27 mouse cellular contexts compared by ENCODE assay signal in genomic region chr7:125384171-125384570, GRCm38 (mm10).
"Had no signal": no experiment of that assay in that cellular context is flagged by ENCODE, and none has a peak within 500 bp of the region (broad histone marks: within the 10 kb centered on the region; RNA-seq: fewer than 3 reads in every experiment).

No protein-coding gene starts in this region.

- H3K36me3 ChIP-seq: heart, embryonic 13.5 days; heart, embryonic 15.5 days; hindbrain, embryonic 13.5 days; hindbrain, embryonic 15.5 days; kidney, embryonic 15.5 days; limb, embryonic 13.5 days; limb, embryonic 15.5 days; liver, embryonic 12.5 days had no signal

- H3K4me3 ChIP-seq: gastrocnemius, adult 2 months; heart, adult 2 months; heart, embryonic 13.5 days; heart, embryonic 15.5 days; hindbrain, embryonic 13.5 days; hindbrain, embryonic 15.5 days; kidney, embryonic 15.5 days; limb, embryonic 13.5 days; limb, embryonic 15.5 days; liver, embryonic 12.5 days had no signal

- H3K27me3 ChIP-seq: hindbrain, embryonic 13.5 days; hindbrain, embryonic 15.5 days; kidney, embryonic 15.5 days; limb, embryonic 15.5 days; liver, embryonic 12.5 days had no signal

- ATAC-seq: hindbrain, postnatal 0 days; intestine, embryonic 16.5 days; liver, embryonic 12.5 days had no signal

- H3K27ac ChIP-seq: gastrocnemius, adult 2 months; heart, adult 2 months; heart, embryonic 13.5 days; heart, embryonic 15.5 days; hindbrain, embryonic 13.5 days; hindbrain, embryonic 15.5 days; hindbrain, postnatal 0 days; kidney, embryonic 15.5 days; kidney, postnatal 0 days; limb, embryonic 13.5 days; limb, embryonic 15.5 days; liver, embryonic 12.5 days; liver, embryonic 14.5 days had no signal

- H3K4me2 ChIP-seq: heart, embryonic 11.5 days; heart, embryonic 13.5 days; heart, embryonic 15.5 days; hindbrain, embryonic 13.5 days; hindbrain, embryonic 15.5 days; kidney, embryonic 15.5 days; limb, embryonic 13.5 days; limb, embryonic 15.5 days; liver, embryonic 12.5 days had no signal

- DNase-seq: gastrocnemius, adult 2 months; gastrocnemius, postnatal 10 days; gastrocnemius, postnatal 25 days; heart, adult 2 months; heart, postnatal 14 days; heart, postnatal 36 days; kidney, adult 11 months; kidney, adult 2 months; kidney, adult 9 months; kidney, postnatal 14 days; kidney, postnatal 36 days; layer of hippocampus, adult 9-11 months; layer of hippocampus, postnatal 36 days; left cerebral cortex, postnatal 4 days had no signal

- H3K4me1 ChIP-seq: heart, embryonic 13.5 days; heart, embryonic 15.5 days; hindbrain, embryonic 13.5 days; hindbrain, embryonic 15.5 days; kidney, embryonic 15.5 days; limb, embryonic 13.5 days; limb, embryonic 15.5 days; liver, embryonic 12.5 days had no signal

- H3K9ac ChIP-seq: heart, embryonic 13.5 days; heart, embryonic 15.5 days; hindbrain, embryonic 13.5 days; hindbrain, embryonic 15.5 days; kidney, embryonic 15.5 days; limb, embryonic 13.5 days; limb, embryonic 15.5 days; liver, embryonic 12.5 days; liver, embryonic 14.5 days had no signal

- H3K9me3 ChIP-seq: heart, embryonic 13.5 days; heart, embryonic 15.5 days; hindbrain, embryonic 13.5 days; hindbrain, embryonic 15.5 days; kidney, embryonic 15.5 days; limb, embryonic 13.5 days; limb, embryonic 15.5 days; liver, embryonic 12.5 days had no signal
